Mouse (Mus musculus) megakaryocyte-erythroid progenitor cell, adult 5-6 weeks (primary cell): ENCODE measurements around the gene Slc22a3. TPM values are rescaled to one million over a fixed set of nuclear protein-coding genes. Genes with fewer than 3 reads are reported as not detected.

ENCODE experiments used
- ATAC-seq: replicated peaks from 2 replicates; pipeline ENCODE4 v1.8.0; 2016; ENCODE audit warnings: mild to moderate bottlenecking, inconsistent platforms; ENCODE audit not compliant: severe bottlenecking, poor library complexity, low FRiP score, low TSS enrichment
- total RNA-seq, 2 experiments: library from RNA; stranded (forward) in 1 of 2; stranded (reverse) in 1 of 2; fragments of 200-1000, 215-1000 nt in 1 of 2; fragments of >200 nt in 1 of 2; fragmentation: Nextera tagmentation in 1 of 2; gene quantifications; 2 replicates each; pipeline ENCODE4 v1.2.3; 2014 to 2017

Gene Slc22a3
- total RNA-seq, 2 experiments from 2014 or later = 26.2 to 27.4 TPM

- ATAC-seq = no peak
Measured at GRCm38 (mm10) chr17:12474509-12475083, 32.9 kb downstream of the Slc22a3 start.

DNA sequence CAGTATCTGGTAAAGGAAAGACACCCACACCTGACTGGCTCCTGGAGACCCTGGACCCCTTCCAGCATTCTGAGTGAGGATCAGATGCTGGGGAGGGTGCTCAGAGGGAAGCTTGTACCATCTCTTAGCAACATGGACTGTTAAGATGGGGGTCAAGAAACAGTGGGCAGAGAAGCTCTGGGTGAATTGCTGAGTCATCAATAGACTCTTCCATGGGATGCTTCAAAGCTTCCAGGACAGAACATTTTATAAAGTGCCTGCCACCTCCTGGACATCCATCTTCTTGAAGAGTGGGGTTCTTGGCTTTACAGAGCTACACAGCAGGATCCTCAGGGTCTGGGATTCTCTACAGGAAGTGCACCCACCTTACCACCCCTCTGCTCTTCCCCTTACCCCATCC lies 35.0 kb downstream of the Slc22a3 start:
- no peak for ATAC-seq

DNA sequence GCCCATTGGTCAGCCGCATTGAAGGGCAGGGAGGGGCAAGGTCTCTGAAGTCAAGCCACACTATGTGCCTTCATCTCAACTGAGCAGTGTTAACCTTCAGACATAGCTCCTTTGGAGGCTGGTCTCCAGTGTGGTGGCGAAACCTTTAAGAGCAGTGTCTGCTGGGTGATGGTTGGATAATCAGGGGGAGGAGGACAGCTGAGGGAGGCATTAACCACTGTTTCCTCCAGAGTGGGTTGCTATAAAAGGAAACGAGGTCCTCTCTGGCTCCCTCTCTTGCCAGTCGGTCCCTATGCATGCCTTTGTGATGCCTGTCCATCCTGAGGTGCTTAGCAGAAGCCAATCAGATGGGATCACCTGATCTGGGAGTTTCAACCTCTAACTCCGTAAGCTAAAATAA lies 38.8 kb downstream of the Slc22a3 start:
- 0 out of 2 replicates have a peak, but pooled peaks have one; percentile 30 for ATAC-seq

GRCm38 (mm10) chr17:12467642-12468041 lies 39.9 kb downstream of the Slc22a3 start:
- no peak for ATAC-seq

- ATAC-seq = no peak
Measured at GRCm38 (mm10) chr17:12466501-12467000, 41.0 kb downstream of the Slc22a3 start.

- no peak for ATAC-seq
Measured at GRCm38 (mm10) chr17:12461168-12461567, 46.3 kb downstream of the Slc22a3 start.

DNA sequence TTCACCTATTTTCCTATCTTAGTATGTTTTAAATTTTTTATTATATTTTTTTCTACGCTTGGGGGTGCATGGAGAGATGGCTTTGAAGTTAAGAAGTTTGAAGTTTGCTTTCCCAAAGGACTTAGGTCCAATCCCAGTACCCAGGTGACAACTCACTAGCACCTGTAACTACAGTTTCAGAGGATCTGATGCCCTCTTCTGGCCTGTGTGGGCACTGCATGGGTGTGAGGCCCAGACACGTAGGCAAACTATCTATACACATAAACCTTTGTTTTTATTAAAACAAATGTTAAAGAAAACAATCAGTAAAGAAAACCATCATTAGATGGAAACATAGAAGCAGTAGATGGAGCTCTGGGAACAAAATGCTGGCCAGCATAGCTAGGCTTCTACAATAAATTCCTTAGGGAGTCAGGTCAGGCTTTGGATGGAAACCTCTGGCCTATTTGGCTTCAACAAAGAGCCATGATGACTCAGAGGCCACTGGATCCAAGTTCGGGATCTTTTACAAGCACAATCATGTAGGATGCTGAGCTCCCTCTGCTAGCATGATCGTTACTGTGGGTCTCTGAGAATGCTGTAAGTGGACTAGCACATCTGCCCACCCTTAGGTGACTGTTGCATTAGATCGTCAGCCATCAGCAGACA lies 52.2 kb downstream of the Slc22a3 start:
- 0 out of 2 replicates have a peak, but pooled peaks have one; percentile 58 for ATAC-seq

DNA sequence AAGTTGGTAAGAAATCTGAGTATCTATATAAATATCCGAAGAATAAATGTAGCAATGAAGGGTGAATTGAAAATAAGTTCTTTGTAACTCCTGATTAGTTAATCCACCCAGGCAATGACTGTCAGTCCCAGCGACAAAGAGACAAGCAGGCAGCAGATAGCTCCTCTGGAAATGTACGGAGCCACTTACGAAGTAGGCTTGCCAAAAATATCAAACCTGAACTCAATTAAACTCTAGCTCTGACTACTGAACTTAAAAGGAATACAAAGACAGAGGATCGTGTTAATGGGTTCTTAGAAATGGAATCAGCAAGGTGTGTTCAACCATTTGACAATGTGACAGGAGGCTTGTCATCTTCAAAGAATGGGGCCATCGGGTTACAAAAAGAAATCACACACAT lies 53.8 kb downstream of the Slc22a3 start:
- no peak for ATAC-seq

GRCm38 (mm10) chr17:12452862-12453531 lies 54.5 kb downstream of the Slc22a3 start:
- no peak for ATAC-seq

- no peak for ATAC-seq
Measured at GRCm38 (mm10) chr17:12451234-12451633, 56.3 kb downstream of the Slc22a3 start.

DNA sequence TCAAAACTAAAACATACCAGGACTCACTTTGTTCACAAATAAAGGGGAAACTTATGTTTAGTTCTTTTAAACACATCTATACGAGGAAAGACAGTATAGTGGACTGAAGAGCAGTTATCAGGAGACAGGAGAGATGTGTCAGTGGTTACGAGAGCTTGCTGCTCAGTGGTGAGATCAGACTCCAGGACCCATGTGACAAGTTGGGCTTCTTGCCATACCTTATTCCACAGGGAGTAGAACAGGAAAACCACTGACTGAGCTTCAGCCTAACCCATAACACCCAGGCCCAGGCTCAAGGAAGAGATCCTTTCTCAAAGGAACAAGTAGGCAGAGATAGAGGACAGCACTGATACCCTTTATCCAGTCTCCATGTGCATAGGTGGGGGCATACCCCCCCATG lies 62.9 kb downstream of the Slc22a3 start:
- no peak for ATAC-seq

- no peak for ATAC-seq
Measured at GRCm38 (mm10) chr17:12437771-12438170, 69.7 kb downstream of the Slc22a3 start.

- ATAC-seq = no peak
Measured at GRCm38 (mm10) chr17:12431707-12432106, 75.8 kb downstream of the Slc22a3 start.

DNA sequence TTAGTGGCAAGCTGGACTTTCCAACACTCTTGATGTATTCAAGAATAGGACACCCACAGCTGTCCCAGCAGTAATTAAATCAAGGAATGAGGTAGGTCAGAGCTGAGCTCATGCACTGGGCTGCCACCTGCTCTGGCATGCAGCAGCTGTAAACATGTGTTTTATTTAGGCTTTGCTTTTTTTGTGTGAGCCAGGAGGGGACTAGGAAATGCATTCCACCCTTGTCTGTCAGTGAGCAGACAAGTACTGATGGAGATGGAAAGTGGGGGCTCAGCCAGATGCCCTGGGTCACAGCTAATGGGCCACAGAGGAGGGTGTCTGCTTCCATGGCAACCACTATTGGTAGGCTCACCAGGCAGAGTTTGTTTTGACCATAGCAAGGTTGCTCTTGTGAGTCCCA lies 79.1 kb downstream of the Slc22a3 start:
- ATAC-seq = no peak

GRCm38 (mm10) chr17:12427156-12427555 lies 80.3 kb downstream of the Slc22a3 start:
- peak; percentile 99 for ATAC-seq

DNA sequence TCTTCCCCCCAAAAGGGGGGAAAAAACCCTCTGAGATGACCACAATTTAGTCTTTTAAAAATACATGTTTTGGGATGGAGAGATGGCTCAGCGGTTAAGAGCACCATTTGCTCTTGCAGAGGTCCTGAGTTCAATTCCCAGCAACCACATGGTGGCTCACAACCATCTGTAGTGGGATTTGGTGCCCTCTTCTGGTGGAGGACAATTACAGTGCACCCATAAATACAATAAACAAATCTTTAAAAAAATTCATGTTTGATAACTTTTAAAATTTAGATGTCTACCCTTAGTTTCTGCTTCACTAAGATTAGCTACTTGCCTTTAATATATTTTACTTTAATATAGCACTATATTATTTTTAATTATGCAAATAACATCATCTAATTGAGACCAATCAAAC lies 85.4 kb downstream of the Slc22a3 start:
- ATAC-seq = no peak

GRCm38 (mm10) chr17:12420886-12421574 lies 86.5 kb downstream of the Slc22a3 start:
- ATAC-seq = peak; percentile 54; the same call in 1 of the 2 replicates

GRCm38 (mm10) chr17:12419491-12420079 lies 87.9 kb downstream of the Slc22a3 start:
- ATAC-seq = no peak

DNA sequence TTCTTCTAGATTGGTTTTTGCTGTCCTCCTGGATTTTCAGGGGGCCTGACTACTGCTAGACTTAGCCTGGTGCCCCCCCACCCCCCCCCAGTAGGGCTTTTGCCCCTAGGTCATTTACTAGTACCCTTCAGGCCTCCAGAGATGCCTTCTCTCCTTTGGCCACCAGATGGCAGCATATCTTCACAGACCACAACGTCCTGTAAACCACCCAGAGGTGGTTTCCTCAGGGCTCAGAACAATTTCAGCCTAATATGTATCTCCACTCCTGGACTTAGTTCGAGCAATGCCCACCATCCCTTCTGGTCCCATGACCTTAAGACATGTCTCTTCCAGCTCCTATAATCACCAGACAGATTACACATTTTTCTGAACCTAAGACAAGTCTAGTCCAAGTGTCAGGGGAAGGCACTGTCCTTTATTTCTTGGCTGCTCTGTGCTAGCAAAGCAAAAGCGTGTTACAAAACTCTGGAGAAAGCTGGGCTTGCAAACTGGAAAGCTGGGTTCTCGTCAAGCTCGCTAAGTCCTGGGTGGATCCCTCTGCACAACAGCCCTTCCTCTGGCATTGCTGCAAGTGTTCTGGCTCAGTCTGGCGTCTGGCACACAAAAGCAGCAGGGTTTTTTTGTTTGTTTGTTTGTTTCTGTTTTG lies 91.1 kb downstream of the Slc22a3 start:
- peak; percentile 68 for ATAC-seq
